Mouse (Mus musculus) hindbrain, embryonic 14.5 days (tissue): ENCODE results near the gene Fstl3. TPM values are rescaled to one million over a fixed set of nuclear protein-coding genes. Genes with fewer than 3 reads are reported as not detected.

Experiments
- ATAC-seq: fragments of 200-750 bp; cut with Nextera tagmentation; 2 replicates; pipeline ENCODE4 v1.8.0; 2017; ENCODE audit warnings: moderate number of reproducible peaks, mild to moderate bottlenecking, moderate TSS enrichment, moderate library complexity; ENCODE audit not compliant: low FRiP score
- DNase-seq: peaks from one replicate; pipeline ENCODE4 v3.0.0-alpha.2; 2015; ENCODE audit warnings: low spot score
- H3K27ac ChIP-seq: fragments of 300-500 bp; sonication (generic); 2 replicates; pipeline ENCODE4 v1.5.1; 2014; ENCODE audit warnings: mild to moderate bottlenecking, moderate library complexity
- H3K27me3 ChIP-seq: fragments of 300-500 bp; sonication (generic); 2 replicates; pipeline ENCODE4 v1.6.1; 2014; ENCODE audit warnings: mild to moderate bottlenecking, low read length, mixed read lengths; ENCODE audit not compliant: control insufficient read depth, insufficient read depth
- H3K36me3 ChIP-seq: fragments of 300-500 bp; sonication (generic); replicated peaks from 2 replicates; pipeline ENCODE4 v1.6.1; 2014; ENCODE audit not compliant: control insufficient read depth, insufficient read depth
- H3K4me1 ChIP-seq: fragments of 300-500 bp; sonication (generic); replicated peaks from 2 replicates; pipeline ENCODE4 v1.6.1; 2014; ENCODE audit warnings: antibody characterized with exemption, low read length, mixed read lengths; ENCODE audit not compliant: control insufficient read depth, insufficient read depth
- H3K4me2 ChIP-seq: fragments of 300-500 bp; sonication (generic); replicated peaks from 2 replicates; pipeline ENCODE4 v1.6.1; 2014; ENCODE audit warnings: mild to moderate bottlenecking, moderate library complexity
- H3K4me3 ChIP-seq: fragments of 300-500 bp; sonication (generic); replicated peaks from 2 replicates; pipeline ENCODE4 v1.5.1; 2014; ENCODE audit warnings: mild to moderate bottlenecking, low read length
- H3K9ac ChIP-seq: fragments of 300-500 bp; sonication (generic); 2 replicates; pipeline ENCODE4 v1.6.1; 2014
- H3K9me3 ChIP-seq: fragments of 300-500 bp; sonication (generic); 2 replicates; pipeline ENCODE4 v1.6.1; 2016; ENCODE audit warnings: low read length; ENCODE audit not compliant: control insufficient read depth
- WGBS: fragments of 180-500 bp; shearing (Covaris S2); extraction: QIAGEN DNeasy Blood & Tissue Kit; methylation state at CpG from one replicate; pipeline ENCODE4 v1.1.7; 2014; 5-methylcytosine and 5-hydroxymethylcytosine counted together
- polyA plus RNA-seq: library from polyadenylated mRNA; unstranded; fragments of >200 nt; fragmentation: Nextera tagmentation; extraction: Ambion mirVana; gene quantifications from 2 replicates; pipeline ENCODE4 v1.2.1, GENCODE M21; 2014

Gene Fstl3
- 1.6 and 2.2 TPM in 2 replicates for polyA plus RNA-seq

DNA sequence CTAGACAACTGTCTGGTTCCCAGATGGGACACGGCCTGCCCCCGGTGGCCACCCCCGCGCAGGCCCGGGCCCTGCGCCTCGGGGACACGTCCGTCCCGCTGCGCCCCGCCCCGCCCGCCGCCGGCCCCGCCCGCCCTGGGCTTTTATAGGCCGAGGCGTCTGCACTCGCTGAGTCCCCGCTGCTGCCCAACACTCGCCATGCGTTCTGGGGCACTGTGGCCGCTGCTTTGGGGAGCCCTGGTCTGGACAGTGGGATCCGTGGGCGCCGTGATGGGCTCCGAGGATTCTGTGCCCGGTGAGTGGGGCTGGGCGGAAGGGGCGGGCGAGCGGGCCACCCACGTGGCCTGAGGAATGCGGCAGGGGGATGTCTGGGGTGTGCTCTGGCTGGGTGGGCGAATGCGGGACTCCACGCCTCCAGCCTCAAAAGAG, at the start of gene Fstl3:
Gene Fstl3, plus strand, starts transcription at position 170 of the 429 bp plus-strand sequence.
- no peak for DNase-seq
- WGBS = 1% methylated on average over 36 of the region's 39 CpGs
- H3K4me2 ChIP-seq = peak within 1 kb of the TSS; percentile 48
- H3K9me3 ChIP-seq = 0 out of 2 replicates have a peak, but pooled peaks cover 4% of the 10 kb centered on the region
- H3K9ac ChIP-seq = no peak within 1 kb of the TSS
- H3K4me1 ChIP-seq = peaks cover 13% of the 10 kb centered on the region
- H3K4me3 ChIP-seq = peak within 1 kb of the TSS; percentile 20
- H3K27me3 ChIP-seq = peaks cover 45% of the 10 kb centered on the region
- H3K36me3 ChIP-seq = no peaks in the 10 kb centered on the region
- no peak for ATAC-seq
- no peak within 1 kb of the TSS for H3K27ac ChIP-seq

GRCm38 (mm10) chr10:79728323-79729249, 48.5 kb upstream of the Fstl3 start:
- no peaks in the 10 kb centered on the region for H3K4me1 ChIP-seq
- H3K27ac ChIP-seq = no peak overlapping the region
- no peak overlapping the region for H3K4me2 ChIP-seq
- peaks cover 12% of the 10 kb centered on the region; the same call in 1 of the 2 replicates for H3K36me3 ChIP-seq
- DNase-seq (no peak), ATAC-seq (no peak)
- 0 out of 2 replicates have a peak, but pooled peaks cover 3% of the 10 kb centered on the region for H3K9me3 ChIP-seq
- H3K27me3 ChIP-seq = no peaks in the 10 kb centered on the region
- H3K9ac ChIP-seq = no peak overlapping the region
- no peak overlapping the region for H3K4me3 ChIP-seq
- WGBS = 65% methylated on average over 28 of the region's 28 CpGs

DNA sequence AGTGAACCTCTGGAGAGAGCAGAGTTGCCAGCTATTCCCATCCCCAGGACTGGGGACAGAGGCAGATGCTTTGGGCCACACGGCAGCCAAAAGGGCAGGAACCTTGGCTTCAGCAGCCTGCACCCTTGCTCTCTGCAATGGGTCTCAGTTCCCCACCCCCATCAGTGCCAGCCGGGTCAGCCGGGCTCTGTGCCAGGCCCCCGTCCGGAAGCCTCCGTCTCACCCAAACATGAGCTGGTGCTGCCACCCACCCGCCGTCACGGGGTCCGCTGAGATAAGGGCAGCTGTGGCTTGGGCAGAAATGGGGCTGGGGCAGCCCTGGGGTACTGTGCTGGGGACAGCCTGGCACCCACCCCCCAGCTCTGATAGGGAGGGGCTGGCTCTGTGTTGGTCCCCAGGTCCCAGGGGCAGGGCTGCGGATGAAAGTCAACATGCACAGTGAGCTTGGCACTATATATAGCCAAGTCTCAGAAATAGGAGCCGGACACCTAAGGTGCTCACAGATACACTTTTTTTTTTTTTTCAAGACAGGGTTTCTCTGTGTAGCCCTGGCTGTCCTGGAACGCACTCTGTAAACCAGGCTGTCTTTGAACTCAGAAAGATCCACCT, 47.6 kb upstream of the Fstl3 start:
- WGBS = 80% methylated on average over 13 of the region's 13 CpGs
- Histone ChIP-seq H3K4me3 (no peak overlapping the region), H3K9ac (no peak overlapping the region), H3K36me3 (peaks cover 21% of the 10 kb centered on the region; the same call in 1 of the 2 replicates), H3K27me3 (no peaks in the 10 kb centered on the region), H3K9me3 (0 out of 2 replicates have a peak, but pooled peaks cover 3% of the 10 kb centered on the region), H3K4me1 (no peaks in the 10 kb centered on the region), H3K27ac (no peak overlapping the region), H3K4me2 (no peak overlapping the region)
- DNase-seq = no peak
- ATAC-seq = no peak; the same call in 1 of the 2 replicates

GRCm38 (mm10) chr10:79732500-79732899, 44.6 kb upstream of the Fstl3 start:
- no peak overlapping the region for H3K4me3 ChIP-seq
- ATAC-seq (no peak), DNase-seq (no peak)
- no peaks in the 10 kb centered on the region for H3K4me1 ChIP-seq
- peaks cover 49% of the 10 kb centered on the region for H3K36me3 ChIP-seq
- H3K4me2 ChIP-seq = no peak overlapping the region
- no peak overlapping the region for H3K9ac ChIP-seq
- H3K27ac ChIP-seq = no peak overlapping the region
- WGBS = 100% methylated on average over 1 of the region's 1 CpGs
- peaks cover 18% of the 10 kb centered on the region for H3K9me3 ChIP-seq
- 0 out of 2 replicates have a peak, but pooled peaks cover 4% of the 10 kb centered on the region for H3K27me3 ChIP-seq

GRCm38 (mm10) chr10:79733847-79734246, 43.2 kb upstream of the Fstl3 start:
- H3K4me3 ChIP-seq = no peak overlapping the region
- no peak overlapping the region for H3K4me2 ChIP-seq
- H3K27ac ChIP-seq = no peak overlapping the region
- peaks cover 60% of the 10 kb centered on the region for H3K36me3 ChIP-seq
- H3K4me1 ChIP-seq = no peaks in the 10 kb centered on the region
- no peak for DNase-seq
- ATAC-seq = no peak
- peaks cover 31% of the 10 kb centered on the region for H3K9me3 ChIP-seq
- no peak overlapping the region for H3K9ac ChIP-seq
- WGBS = 95% methylated on average over 15 of the region's 15 CpGs
- 0 out of 2 replicates have a peak, but pooled peaks cover 4% of the 10 kb centered on the region for H3K27me3 ChIP-seq

- no peaks in the 10 kb centered on the region for H3K4me1 ChIP-seq
- H3K4me3 ChIP-seq = no peak overlapping the region
- no peak overlapping the region for H3K4me2 ChIP-seq
- DNase-seq = no peak
- H3K9ac ChIP-seq = no peak overlapping the region
- H3K27ac ChIP-seq = no peak overlapping the region
- ATAC-seq = no peak
- H3K9me3 ChIP-seq = peaks cover 45% of the 10 kb centered on the region
- H3K36me3 ChIP-seq = peaks cover 72% of the 10 kb centered on the region
- WGBS = 35% methylated on average over 40 of the region's 52 CpGs
- 0 out of 2 replicates have a peak, but pooled peaks cover 4% of the 10 kb centered on the region for H3K27me3 ChIP-seq
Observed at GRCm38 (mm10) chr10:79735361-79735760, 41.7 kb upstream of the Fstl3 start.

GRCm38 (mm10) chr10:79736706-79737105, 40.4 kb upstream of the Fstl3 start:
- WGBS = 85% methylated on average over 14 of the region's 14 CpGs
- H3K27me3 ChIP-seq = 0 out of 2 replicates have a peak, but pooled peaks cover 4% of the 10 kb centered on the region
- peaks cover 85% of the 10 kb centered on the region for H3K36me3 ChIP-seq
- no peak for DNase-seq
- no peak overlapping the region for H3K9ac ChIP-seq
- H3K4me1 ChIP-seq = no peaks in the 10 kb centered on the region
- ATAC-seq = no peak
- no peak overlapping the region for H3K27ac ChIP-seq
- peaks cover 53% of the 10 kb centered on the region for H3K9me3 ChIP-seq
- H3K4me2 ChIP-seq = no peak overlapping the region
- no peak overlapping the region for H3K4me3 ChIP-seq

GRCm38 (mm10) chr10:79738259-79738658, 38.8 kb upstream of the Fstl3 start:
- H3K4me1 ChIP-seq = no peaks in the 10 kb centered on the region
- 0 out of 2 replicates have a peak, but pooled peaks cover 4% of the 10 kb centered on the region for H3K27me3 ChIP-seq
- DNase-seq = no peak
- WGBS = 85% methylated on average over 10 of the region's 10 CpGs
- H3K27ac ChIP-seq = no peak overlapping the region
- peaks cover 53% of the 10 kb centered on the region for H3K9me3 ChIP-seq
- H3K36me3 ChIP-seq = peaks cover 96% of the 10 kb centered on the region
- H3K4me3 ChIP-seq = no peak overlapping the region
- no peak for ATAC-seq
- no peak overlapping the region for H3K9ac ChIP-seq
- no peak overlapping the region for H3K4me2 ChIP-seq

DNA sequence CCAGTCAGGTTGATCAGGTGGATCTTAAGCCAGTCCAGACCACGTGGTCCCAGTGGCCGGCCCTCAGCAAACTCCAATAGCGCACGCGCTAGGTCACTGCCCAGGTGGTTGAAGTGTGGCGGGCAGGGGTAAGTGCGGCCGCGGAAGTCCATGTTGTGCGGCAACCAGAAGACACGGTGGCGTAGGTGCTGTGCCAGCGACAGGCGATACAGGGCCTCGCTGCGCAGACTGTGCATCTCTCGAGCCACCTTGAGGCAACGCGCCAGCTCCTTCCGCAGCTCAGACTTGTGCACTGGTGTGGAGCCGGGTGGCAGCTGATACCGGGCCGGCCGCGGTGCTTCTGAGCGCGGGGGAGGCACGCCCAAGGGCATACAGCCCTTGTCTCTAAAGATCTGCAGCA, 37.8 kb upstream of the Fstl3 start:
- Histone ChIP-seq H3K27ac (no peak overlapping the region), H3K9ac (no peak overlapping the region), H3K4me2 (no peak overlapping the region), H3K4me1 (no peaks in the 10 kb centered on the region), H3K36me3 (peaks cover 95% of the 10 kb centered on the region), H3K9me3 (peaks cover 53% of the 10 kb centered on the region), H3K4me3 (no peak overlapping the region), H3K27me3 (0 out of 2 replicates have a peak, but pooled peaks cover 4% of the 10 kb centered on the region)
- WGBS = 97% methylated on average over 28 of the region's 28 CpGs
- no peak for ATAC-seq
- DNase-seq = no peak
